Mouse (Mus musculus) thymus, postnatal 4 days (tissue): ENCODE results near the gene Zfp629.

ENCODE experiments used
- DNase-seq: peaks from one replicate; pipeline ENCODE4 v3.0.0; 2021

Gene Zfp629

DNA sequence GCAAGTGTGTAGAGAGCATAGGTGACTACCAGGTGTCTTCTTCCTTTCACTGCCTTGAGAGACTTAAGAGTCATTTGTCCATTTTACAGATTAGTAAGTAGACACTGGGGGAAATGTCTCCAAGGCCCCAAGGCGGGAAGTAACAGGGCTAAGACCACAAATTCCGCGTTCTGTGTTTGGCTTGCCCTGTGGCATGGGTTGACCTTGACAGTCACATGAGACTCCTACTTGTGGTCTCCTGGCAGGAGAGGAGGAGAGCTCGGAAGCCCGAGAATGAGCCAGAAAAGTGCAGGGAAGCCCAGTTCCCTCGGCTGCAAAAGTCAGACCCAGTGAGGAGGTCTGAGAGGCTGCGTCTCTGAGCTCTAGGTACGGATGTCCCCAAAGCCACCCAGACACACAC, 2.1 kb downstream of the Zfp629 start:
- no peak for DNase-seq

DNA sequence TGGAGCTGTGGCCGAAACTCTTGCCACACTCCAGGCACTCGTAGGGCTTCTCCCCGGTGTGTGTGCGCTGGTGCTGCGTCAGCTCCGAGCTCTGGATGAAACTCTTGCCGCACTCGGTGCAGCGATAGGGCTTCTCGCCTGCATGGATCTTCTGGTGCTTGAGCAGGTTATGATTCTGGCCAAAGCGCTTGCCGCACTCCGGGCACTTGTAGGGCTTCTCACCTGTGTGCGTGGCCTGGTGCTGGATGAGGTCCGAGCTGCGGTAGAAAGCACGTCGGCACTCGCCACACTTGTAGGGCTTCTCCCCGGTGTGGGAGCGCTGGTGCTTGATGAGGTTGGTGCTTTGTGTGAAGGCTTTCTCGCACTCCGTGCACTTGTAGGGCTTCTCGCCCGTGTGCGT, 4.0 kb downstream of the Zfp629 start:
- DNase-seq = no peak

DNA sequence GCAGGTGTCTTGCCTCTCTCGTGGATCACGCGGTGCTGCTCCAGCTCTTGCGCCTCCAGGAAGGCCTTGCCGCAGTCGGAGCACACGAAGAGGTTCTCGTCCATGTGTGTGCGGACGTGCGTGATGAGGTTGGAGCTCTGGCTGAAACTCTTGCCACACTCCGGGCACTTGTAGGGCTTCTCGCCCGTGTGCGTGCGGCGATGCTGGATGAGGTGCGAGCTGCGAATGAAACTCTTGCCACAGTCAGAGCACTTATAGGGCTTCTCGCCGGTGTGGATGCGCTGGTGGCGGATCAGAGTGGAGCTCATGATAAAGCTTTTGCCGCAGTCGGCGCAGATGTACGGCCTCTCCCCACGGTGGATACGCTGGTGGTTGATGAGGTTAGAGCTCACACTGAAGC, 4.6 kb downstream of the Zfp629 start:
- no peak for DNase-seq

DNA sequence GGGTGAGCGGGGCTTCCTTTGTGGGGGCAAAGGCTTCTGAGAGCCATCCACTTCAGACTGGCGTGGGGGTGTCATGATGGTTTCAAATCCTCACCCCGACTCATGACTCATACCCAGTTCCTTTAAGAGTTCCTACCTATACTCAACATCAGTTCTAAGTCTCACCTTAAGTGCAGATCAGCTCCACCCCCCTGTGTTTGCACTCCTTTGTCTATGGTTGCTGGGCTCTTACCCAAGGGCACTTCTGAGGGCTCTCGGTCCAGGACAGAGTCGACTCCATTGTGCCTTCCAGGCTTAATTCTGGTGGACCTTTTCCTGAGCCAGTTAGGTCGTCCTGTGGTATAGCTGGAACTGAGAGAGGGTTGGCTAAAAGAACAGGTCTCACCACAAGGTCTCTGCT, 8.4 kb downstream of the Zfp629 start:
- no peak for DNase-seq

DNA sequence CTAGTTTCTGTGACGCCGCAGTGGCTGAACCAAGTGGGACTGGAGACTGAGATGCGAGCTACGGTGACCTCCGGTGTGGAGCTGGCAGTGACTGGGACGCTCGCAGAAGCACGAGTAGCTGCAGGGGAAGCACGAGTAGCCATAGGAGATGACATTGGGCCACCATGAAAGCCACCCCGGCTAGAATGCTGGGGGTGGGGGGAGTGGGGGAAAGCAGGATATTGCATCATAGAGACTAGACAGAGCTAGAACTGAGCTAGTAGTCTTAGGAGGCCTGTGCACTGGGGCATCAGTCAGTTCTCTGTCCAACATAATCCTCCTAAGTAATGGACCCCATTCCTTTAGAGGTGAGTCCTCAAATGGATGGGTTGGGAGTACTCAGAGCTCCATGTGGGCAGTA, 11.3 kb downstream of the Zfp629 start:
- DNase-seq = no peak

DNA sequence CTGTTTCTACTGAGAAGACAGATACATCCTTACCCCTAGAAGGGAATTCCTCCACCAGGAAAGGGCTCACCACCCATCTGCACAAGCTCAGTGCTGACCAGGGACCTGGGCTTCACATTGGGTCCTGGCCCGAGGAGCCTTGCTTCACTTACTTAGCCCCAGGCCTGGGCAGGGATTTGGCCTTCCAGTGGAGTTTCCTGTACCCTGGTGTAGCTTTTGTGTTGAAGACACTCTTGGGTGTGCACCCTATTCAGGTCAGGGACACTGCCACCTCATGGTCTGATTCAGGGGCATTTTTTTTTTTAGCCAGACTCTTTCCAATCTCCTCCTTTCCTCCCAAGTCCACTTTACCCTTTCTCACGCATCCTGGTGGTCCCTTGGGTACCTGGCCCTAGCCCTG, 12.7 kb downstream of the Zfp629 start:
- no peak for DNase-seq

DNA sequence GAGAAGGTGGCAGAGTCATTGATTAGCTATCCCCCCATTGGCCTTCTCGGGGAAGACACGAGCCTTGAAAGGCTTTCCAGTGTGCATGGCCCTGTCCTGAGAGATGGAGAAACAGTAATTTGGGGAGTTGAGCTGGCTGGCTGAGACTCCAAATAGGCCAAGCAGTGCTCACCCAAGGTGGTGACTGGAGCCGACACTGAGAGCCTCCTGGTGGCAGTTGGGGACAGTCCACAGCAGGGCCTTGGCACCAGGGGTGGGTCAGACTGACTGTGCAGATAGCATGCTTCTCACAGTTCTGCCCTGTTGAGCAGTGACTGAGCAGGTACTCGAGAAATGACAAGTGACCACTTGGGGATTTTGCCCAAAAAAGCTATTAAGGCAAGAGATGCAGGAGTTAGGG, 13.9 kb downstream of the Zfp629 start:
- DNase-seq = no peak

DNA sequence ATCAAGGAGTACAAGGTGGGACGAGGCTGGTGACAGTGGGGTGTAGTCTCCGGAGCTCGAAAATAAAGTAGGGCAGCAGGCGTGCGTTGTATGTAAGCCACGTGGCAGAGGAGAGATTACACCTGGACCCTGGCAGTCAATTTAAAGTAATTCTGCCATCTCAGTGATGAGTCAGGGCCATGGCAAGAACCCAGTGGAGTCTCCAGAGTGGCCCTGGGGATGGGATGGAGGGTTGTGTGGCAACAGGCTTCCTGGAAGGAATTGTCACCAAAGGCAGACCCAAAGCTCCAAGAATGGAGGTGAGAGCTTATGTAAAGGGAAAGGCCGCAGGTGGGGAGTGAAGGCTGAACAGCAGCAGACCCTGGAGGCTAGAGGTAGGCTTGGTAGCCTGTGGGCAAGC, 15.0 kb downstream of the Zfp629 start:
- DNase-seq = no peak

DNA sequence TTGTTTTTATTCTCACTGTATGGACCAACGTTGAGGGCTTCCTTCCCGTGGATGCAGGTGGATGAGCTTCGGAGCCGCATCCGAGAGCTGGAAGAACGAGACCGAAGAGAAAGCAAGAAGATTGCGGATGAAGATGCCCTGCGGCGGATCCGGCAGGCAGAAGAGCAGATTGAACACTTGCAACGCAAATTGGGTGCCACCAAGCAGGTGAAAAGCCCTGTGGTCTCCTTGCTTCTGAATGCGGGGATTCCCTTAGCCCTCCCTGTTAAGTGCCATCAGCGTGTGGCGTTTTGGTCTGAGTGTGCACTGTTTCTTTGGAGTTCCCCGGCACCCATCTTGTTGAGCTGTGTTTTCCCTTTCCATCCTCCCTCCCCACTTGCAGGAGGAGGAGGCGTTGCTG, 18.9 kb downstream of the Zfp629 start:
- DNase-seq = no peak

DNA sequence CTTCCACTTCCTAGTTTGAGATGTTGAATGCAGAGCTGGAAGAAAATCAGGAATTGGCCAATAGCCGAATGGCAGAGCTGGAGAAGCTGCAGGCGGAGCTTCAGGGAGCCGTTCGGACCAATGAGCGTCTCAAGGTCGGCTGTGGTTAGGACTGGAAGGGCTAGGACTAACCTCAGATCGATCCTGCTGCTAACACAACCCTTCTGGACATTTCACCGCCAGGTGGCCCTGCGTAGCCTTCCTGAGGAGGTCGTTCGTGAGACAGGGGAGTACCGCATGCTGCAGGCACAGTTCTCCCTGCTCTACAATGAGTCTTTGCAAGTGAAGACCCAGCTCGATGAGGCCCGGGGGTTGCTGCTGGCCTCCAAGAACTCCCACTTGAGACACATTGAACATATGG, 23.0 kb downstream of the Zfp629 start:
- no peak for DNase-seq

DNA sequence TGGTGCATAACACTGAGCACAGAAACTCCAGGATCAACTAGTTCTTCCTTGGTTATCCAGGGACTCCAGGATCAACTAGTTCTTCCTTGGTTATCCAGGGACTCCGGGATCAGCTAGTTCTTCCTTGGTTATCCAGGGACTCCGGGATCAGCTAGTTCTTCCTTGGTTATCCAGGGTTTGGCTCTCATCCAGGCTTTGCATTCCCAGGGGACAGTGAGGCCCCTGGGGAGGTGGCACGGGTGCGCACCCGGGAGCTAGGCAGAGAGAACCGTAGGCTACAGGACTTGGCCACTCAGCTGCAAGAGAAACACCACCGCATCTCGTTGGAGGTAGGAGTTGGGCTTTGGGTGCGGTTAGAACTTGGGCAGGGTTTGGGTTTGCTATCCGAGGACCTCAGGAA, 24.5 kb downstream of the Zfp629 start:
- DNase-seq = no peak

DNA sequence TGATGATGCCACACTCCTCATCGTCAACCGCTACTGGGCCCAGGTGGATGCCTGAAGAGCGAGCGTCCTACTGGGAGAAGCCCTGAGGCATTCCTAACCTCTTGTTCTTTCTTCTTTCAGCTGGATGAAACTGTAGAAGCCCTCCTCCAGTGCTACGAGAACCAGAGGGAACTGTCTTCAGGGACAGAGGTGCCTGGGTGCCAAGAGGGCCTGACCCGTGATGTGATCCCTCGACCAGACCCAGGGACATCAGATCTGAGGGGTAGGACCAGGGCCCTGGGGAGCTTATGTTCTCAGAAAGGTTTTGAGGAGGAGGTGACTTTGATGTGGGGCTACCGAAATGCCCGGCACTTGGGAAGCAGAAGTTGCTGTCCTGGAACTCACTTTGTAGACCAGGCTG, 26.0 kb downstream of the Zfp629 start:
- DNase-seq = no peak

DNA sequence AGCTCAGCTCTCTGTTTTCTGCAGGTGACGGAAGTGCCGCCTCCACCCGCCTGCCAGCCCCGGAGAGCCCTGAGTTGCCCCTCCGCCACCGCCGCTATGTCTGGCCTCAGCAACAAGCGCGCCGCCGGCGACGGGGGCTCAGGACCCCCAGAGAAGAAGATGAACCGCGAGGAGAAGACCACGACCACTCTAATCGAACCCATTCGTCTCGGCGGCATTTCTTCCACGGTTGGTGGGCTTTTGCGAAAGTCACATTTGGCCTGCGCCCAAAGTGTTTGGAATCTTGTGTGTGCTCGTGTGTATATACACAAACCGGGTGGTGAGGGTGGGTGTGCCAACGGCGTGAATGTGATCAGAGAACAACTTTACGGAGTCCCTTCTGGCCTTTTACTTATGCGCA, 26.7 kb downstream of the Zfp629 start:
- no peak for DNase-seq

DNA sequence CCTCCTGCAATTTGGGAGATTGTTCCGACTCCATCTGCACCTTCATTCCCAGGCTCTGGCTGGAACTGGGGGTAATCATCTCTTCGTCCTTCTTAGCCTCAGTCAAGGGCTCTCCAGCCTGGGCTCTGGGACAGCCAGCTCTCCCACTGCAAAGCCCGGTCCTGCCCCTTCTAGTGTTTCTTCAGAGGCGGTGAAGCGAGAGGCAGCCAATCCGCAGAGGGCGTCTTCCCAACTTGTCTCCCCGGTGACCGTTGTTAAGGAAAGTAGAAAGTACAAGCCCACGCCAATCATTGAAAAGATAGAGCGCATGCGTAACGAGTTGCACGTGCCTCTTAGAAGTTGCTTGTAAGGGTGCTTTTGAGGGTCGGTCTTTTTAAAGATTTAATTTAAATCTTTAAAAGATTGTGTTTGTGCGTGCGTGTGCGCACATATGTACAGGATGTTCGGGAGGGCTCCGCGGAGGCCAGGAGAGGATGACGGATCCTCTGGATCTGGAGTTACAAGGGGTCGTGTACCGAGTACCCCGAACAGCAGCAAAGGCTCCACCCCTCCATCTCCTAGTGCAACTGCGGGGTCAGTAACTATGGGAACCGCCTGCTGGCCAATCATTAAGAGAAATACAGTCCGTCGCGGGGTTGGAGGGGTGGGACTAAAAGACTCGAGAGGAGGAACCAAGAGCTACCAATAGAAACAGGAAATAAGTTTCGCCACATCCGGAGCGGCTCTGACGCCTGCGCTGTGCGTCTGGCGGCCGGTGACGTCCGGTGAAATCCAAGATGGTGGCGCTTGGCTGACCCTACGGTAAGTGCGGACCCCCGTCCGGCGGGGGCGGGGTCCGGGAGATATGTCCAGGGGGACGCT, 27.4 kb downstream of the Zfp629 start, which contains the start of the genes Ccdc189 and Rnf40:
Gene Ccdc189, minus strand, starts transcription at position 585 of the 861 bp plus-strand sequence.
Gene Rnf40, plus strand, starts transcription at position 757 of the 861 bp plus-strand sequence.
- DNase-seq = peak; percentile 84

DNA sequence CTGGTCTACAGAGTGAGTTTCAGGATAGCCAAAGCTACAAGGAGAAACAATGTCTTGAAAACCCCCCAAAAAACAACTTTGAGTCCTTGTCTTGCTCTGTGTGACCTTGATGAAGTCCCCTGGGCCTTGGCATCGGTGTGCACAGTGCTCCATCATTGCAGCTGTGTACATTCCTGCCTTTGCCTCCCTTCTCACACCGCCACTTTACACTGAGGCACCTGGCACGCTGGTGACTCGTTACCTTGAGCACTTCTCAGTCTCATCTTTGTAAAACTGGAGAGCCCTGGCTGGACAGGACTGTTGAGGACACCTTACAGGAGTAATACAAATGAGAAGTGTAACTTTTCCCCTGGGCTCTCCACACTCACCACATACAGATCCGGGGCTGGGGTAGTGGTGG, 28.4 kb downstream of the Zfp629 start:
- no peak for DNase-seq

DNA sequence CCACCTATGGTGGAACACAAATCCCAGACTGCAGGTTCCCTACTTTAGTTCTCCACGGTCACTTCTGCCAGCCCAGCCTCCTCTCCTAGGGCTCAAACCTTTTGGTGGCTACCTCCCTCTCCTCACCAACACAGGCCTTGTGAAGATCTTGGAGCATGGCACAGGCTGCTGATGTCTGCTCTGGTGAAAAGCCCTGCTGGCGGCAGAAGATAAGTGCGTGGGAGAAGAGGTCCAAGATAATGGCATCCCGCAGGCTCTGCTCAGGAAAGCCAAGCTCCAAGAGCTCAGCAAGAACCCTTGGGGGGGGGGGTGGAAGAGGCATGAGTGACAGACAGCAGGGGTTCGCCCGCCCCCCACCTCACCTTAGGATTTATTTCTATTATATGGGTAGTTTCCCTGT, 29.4 kb downstream of the Zfp629 start:
- no peak for DNase-seq

DNA sequence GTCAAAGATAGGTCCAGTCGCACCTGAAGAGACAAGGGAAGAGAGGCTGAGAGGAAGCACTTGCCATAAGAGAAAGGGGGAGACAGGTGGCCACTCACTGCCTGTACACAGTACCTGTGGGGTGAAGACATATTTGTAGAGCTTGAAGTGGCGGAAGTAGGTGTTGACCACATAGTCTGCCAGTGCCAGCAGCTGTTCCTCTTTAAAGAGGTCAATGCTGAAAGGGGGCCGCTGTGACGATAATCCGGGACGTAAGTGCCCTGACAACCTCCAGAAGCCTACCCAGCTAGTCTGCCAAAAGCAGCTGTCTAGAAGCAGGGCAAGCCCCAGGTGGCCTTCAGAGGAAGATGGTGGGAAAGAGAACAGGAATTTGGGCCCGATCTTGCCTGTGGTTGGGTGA, 30.6 kb downstream of the Zfp629 start:
- no peak for DNase-seq

DNA sequence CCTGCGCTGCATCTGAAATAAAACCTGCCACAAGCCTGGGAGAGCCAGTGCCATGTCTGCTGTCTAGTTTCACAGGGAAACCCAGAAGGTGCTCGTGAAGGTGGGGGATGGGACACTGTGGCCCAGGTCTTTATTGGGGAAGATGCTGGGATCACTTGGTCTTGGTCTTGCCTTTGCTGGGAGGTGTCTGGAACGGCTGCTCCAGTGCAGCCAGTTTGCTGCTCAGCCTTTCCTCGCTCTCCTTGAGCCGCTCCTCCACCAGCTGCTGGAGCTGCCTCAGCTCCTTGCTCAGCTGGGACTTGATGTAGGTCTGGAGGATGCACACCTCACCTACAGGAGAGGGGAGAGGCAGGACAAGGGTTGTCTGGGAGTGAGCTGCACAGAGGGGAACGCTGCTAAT, 32.3 kb downstream of the Zfp629 start:
- no peak for DNase-seq

DNA sequence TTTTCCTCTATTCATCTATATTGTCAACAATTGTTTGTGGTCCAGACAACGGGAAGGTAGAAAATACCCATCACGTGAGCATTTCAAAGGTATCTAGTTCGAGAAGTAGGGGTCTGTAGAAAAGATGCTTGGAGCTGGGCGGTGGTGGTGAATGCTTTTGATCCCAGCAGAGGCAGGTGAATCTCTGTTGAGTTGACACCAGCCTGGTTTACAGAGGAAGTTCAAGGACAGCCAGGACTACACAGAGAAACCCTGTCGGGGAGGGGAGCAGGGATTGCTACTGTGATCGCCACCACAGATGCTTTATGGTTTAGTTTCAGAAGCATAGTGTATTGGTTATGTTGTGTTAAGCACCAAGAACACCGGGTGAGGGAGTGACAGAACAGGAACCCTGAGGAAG, 41.5 kb downstream of the Zfp629 start:
- DNase-seq = peak; percentile 15

DNA sequence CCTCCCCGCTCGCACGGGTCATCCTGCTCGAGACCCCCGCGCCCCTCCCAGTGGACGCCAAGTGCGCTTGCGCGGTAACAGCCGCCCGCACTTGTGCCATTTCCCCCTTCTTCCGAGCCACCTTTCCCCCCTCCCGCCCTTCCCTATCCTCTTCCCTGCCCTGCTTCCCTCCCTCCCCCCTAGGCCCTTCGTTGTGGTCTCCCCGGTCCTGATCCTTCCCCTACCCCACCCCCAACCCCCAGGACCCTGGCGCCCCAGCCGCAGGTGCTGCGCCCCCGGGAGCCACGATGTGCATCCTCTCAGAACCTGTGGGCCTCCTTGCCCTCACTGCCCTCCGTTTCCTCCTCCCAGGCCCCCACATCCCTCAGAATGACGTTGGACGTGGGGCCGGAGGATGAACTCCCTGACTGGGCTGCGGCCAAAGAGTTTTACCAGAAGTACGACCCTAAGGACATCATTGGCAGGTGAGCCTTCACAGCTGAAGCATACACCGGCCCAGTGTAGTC, 42.0 kb downstream of the Zfp629 start:
- no peak for DNase-seq

DNA sequence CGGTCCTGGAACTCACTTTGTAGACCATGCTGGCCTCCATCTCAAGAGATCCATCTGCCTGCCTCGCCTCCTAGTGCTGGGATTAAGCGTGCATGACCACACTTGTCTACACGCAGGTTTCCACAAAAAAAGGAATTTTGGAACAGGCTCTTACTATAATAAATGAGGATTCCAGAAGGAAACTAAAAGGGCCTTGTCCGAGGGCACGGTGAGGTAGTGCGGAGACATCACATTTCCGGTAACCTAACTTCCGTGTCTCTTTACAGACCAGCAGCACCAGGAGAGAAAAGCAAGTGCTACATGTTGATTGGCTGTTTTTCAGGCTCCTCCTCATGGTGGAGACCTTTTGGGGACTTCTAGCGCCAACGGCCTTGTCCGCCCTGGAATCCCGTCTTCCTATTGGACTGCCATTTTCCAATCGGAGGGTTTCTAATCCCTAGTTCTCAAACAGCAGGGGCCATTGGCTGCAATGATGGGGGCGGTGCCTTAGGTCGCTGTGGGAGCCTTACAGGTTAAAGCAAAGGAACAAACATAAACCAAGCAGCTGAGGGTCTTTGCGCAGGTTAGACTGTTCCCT, 42.6 kb downstream of the Zfp629 start, which contains the start of gene Phkg2:
Gene Phkg2, plus strand, starts transcription at position 446 of the 577 bp plus-strand sequence.
- peak; percentile 84 for DNase-seq

DNA sequence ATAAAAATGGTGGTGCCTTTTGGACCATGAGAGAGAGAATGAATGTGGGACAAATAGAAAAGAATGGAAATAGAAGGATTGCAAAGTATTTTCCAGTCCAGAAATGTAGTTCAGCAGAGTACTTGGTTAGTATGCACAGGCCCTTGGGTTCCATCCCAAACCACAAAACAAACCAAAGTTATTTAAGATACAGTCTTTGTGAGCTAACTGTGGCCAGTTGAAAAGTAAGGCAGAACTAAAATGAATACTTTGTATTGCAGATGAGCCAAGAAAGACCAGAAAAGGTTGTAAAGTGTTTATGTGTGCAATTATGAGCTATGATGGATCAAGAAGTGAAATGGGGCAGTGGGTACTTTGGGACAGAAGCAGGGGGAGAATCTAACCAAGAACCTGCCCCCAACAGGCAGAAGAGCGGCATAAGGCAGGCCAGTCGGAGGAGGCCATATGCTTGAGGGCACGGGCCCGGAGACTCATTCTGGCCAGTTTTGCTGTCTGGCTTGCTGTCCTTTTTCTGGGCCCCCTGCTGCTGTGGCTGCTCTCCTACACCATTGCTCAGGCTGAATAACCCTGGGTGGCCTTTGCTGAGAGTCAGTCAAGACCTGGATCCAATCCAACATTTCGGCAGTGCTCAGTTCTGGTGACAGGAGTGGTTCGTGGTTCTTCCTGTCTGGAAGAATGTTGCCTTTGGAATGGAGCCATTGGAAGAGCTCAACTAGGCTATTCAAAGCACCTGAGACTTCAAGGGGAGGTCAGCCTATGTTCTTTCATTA, 51.0 kb downstream of the Zfp629 start:
- no peak for DNase-seq

DNA sequence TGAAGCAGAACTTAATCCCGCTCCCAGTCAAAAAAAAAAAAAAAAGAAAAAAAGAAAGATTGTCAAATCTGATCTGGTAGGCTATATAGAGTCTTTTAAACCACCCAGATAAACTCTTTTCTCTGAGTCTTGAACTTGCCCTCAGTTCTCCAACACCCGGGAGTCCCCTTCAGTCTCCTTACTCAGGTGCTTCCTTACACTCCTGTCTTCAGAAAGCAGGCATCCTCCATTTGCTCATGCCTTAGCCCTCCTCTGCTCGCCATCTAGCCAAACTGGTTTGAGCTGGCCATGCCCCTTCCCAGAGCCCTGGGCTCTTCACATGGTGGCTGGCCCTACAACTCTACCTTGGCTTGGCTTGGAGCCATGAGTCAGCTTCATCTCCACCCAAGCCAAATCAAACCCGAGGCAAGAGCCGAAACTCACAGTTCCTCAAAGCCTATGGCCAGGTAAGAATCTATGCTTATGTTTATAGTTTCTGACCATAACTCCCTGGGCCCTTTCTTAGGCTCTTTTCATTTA, 54.2 kb downstream of the Zfp629 start, which contains the start of gene Tmem265:
Gene Tmem265, plus strand, starts transcription at position 51 of the 519 bp plus-strand sequence.
- no peak for DNase-seq
